Mouse (Mus musculus) naive thymus-derived CD4-positive, alpha-beta T cell, adult 2 months (primary cell): ENCODE measurements around the gene Kng2.
"Not testable (repeated sequence)": the region's sequence is repeated elsewhere in the genome, so short reads cannot be mapped to it uniquely, and the experiment has no call there.

ENCODE experiments used
- DNase-seq: peaks from one replicate; pipeline ENCODE4 v3.0.0-alpha.2; 2011; ENCODE audit warnings: low read depth

Kng2 gene

DNA sequence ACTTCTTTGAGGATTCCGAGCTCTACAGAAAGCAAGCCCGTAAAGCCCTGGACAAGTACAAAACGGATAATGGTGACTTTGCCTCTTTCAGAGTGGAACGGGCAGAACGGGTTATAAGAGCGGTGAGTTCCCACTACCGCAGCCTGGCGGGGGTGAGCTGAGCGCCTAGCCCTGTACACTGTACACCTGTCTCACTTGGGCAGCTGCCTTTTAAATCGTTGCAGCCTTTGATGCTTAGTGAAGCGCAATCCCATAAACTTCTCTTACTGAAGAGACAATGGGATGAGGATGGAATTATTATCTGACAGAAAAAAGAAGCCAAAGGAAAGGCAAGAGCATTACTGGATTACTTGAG, 73.2 kb downstream of the Kng2 start:
- no peak for DNase-seq

DNA sequence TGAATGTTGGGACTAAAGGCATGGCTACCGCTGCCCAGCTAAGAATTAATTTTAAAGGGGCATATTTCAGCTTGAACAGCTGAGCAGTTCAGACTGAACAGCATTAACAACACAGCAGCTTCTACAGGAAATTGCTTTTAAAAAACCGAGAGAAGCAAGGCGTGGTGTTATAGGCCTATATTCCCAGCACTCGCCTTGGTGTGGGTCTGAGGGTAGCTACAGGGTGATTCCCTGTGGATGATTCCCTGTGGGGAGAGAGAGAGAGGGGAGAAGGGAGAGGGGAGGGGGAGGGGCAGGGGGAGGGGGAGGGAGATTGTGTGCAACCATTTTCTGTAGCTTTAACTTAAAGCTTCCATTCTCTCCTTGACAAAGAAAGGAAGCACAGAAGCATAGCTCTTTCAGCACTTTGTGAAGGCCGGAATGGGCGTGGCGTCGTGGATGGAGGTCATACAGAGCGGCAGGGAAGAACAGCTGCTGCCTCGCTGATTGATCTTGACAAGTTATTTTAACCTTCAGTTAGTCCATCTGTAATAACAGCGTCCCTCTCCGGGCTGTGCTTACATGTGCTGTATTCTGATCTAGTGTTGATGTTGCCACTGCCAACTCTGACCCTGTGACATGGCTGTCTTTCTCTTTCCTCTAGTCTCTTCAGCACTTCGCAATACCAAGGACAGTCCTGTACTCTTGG, 73.7 kb downstream of the Kng2 start:
- DNase-seq = no peak

DNA sequence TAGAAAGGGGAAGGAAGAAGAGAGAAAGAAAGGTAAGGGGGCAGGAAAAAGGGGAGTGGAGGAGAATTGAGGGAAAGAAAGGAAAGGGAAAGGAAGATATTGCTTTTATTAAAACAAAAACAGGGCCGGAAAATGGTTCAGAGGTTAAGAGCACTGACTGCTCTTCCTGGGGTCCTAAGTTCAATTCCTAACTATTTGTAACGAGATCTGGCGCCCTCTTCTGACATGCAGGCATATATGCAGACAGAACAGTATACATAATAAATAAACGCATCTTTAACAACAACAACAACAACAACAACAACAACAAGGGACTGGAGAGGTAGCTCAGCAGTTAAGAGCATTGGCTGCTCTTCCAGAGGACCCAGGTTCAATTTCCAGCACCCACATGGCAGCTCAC, 76.2 kb downstream of the Kng2 start:
- no peak for DNase-seq

DNA sequence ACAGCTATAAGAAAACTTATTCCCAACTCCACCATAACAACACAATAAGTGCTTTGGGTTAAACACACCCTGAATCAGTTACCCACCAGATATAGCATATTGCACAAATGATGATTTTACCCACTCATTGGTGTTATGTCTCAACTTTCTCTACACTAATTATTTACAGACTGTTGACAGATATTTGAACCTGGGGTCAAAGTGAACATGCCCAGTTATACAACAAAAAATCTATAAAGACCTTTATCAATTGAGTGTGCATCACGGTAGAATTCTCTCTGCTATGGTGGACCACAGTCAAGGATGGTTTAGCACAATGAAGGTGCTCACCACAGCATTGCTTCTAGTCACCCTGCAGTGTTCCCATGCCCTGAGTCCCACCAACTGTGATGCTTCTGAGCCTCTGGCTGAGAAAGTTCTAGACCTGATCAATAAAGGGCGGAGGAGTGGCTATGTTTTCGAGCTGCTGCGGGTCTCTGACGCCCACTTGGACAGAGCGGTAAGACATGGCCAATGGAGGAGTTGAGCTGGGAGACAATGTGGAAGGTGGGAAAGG, 78.4 kb downstream of the Kng2 start, which contains the start of gene Hrg:
Gene Hrg, plus strand, starts transcription at position 233 of the 556 bp plus-strand sequence.
- DNase-seq = no peak

DNA sequence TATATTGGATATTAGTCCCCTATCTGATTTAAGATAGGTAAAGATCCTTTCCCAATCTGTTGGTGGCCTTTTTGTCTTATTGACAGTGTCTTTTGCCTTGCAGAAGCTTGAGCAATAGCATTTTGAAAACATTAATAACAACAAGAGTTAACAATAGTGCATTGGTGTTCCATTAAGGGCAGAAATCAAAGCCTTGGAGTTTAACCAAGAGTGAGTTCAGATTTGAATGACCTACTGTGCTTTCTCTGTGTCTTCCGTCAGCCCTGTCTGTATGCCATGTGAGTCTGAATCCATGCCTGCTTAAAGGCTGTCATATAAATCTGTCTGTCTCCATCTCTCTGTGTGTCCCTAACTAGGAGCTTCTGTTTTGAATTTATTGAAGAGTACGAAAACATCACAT, 81.9 kb downstream of the Kng2 start:
- DNase-seq = no peak

DNA sequence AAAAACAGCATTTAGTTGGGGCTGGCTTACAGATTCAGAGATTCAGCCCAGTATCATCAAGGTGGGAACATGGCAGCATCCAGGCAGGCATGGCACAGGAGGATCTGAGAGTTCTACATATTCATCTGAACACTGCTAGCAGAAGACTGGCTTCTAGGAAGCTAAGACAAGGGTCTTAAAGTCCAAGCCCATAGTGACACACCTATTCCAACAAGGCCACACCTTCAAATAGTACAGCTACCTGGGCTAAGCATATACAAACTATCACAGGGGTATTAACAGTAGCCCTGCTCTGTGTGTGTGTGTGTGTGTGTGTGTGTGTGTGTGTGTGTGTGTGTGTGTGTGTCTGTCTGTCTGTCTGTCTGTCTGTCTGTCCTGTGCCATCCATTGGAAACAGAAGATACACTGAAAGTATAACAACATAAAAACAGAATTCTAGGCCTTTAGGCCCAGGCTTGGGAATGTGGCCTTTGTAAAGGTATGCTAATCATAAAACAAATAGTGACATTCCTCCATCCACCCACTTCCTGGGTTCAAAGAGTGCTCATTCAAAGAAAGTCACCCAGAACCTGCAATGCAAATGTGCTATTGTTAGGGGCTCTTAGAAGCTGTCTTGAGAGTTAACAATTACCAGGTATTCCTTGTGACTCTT, 87.3 kb downstream of the Kng2 start:
- not testable (repeated sequence) for DNase-seq

DNA sequence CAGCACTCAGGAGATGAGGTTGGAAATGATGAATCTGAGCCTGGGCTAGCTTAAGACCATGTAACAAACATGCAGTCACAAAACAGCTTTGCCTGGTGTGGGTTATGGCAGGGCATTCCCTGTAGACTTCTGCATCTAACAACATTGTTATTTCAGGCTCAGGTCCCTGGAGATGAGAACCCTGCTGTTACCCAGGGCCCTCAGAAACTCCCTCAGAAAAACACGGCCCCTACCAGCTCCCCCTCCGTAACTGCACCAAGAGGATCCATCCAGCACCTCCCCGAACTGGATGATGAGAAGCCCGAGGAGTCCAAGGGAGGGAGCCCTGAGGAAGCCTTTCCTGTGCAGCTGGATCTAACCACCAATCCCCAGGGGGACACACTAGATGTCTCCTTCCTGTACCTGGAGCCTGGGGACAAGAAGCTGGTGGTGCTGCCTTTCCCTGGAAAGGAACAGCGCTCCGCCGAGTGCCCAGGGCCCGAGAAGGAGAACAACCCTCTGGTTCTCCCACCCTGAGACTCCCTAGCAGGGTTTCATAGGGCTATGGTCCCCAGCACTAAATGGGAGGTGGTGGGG, 90.1 kb downstream of the Kng2 start:
- no peak for DNase-seq

DNA sequence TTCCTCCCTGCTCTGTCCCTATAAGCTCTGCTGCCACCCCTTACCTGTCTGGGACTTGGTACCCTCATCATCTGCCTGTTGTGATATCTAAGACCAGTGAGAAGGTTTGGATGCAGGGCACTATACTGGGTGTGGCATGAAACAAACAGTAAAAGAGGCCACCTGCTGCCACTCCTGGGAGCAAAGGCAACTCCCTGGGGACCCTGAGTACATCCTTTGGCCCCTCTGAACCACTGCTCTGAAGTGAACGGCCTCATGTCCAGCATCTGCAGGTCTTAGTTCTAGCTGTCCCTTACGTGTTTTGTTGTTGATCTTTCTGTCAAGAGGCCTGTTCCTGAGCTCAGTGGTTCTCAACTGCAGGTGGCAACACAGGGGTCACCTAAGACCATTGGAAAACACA, 90.7 kb downstream of the Kng2 start:
- DNase-seq = no peak

DNA sequence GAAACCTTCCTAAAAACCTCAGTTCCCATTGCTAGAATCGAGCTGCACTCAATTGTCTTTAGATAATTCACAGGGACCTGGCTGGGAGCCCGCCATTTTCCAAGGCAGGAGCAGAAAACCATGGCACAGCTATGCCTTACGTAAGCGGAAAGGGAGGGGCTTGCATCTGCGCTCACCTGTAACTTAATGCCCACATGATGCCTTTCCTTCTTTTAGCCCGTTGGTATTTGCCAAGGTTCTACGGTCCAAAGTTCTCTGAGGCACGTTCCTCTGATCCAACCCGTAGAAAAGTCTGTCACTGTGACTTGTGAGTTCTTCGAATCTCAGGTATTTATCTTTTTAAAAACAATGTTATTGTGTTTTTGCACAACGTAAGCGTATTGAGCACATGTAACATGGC, 91.7 kb downstream of the Kng2 start:
- no peak for DNase-seq
